Comparison of ENCODE assay signal across 10 mouse cellular contexts in the genomic region with DNA sequence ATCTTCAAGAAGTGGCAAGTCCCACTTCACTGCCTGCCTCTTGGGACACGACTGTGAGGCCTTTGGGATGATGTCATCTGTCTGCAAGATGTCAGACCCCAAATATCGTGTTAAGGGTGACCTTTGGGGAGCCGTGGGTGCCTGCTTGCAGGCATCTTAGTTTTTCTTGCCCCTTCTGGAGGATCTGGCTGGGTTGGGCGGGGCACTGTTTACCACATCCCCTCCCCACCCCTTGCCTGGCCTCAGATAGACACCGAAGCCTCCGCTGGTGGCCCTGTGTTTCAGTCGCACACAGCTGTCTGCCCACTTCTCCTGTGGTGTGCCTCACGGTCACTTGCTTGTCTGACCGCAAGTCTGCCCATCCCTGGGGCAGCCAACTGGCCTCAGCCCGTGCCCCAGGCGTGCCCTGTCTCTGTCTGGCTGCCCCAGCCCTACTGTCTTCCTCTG. TPM values are rescaled to one million over a fixed set of nuclear protein-coding genes. Genes with fewer than 3 reads are reported as not detected.
DNase-seq lines count a peak whose midpoint lies in the region; ATAC-seq and TF ChIP-seq lines count a peak whose summit lies in the region.
"Had no signal": no experiment of that assay in that cellular context is flagged by ENCODE, and none has a peak within 500 bp of the region (broad histone marks: within the 10 kb centered on the region; RNA-seq: fewer than 3 reads in every experiment).

A gene (plus strand): TSS at position 245 of the 447 bp plus-strand sequence.

- no peak for TF ChIP-seq CTCF in liver, postnatal 0 days (IDR thresholded peaks at IDR 0.05; ENCODE audit: low read depth)

- no peaks in the 10 kb centered on the region for H3K36me3 ChIP-seq in liver, postnatal 0 days (replicated peaks; ENCODE audit: insufficient read depth, low read length)
- H3K36me3 ChIP-seq in midbrain, embryonic 11.5 days (ENCODE audit: control insufficient read depth, insufficient read depth, low read length) = no peaks in the 10 kb centered on the region
- H3K36me3 ChIP-seq: embryonic facial prominence, embryonic 13.5 days had no signal

- 0 out of 2 replicates have a peak within 1 kb of the TSS, but pooled peaks have one; percentile 7 for H3K9ac ChIP-seq in liver, postnatal 0 days (replicated peaks)
- no peak within 1 kb of the TSS for H3K9ac ChIP-seq in midbrain, embryonic 11.5 days (ENCODE audit: low read length)
- H3K9ac ChIP-seq: embryonic facial prominence, embryonic 13.5 days had no signal

- intact Hi-C loops in left cerebral cortex, postnatal 10 days (cut with DNase I) = no loop called here
- intact Hi-C loops in left cerebral cortex, postnatal 4 days (cut with DNase I) = no loop called here

- H3K4me3 ChIP-seq in liver, postnatal 0 days (ENCODE audit: low read depth, low read length) = peak within 1 kb of the TSS; percentile 6; the same call in 1 of the 2 replicates
- H3K4me3 ChIP-seq in midbrain, embryonic 11.5 days (ENCODE audit: low read depth, low read length) = no peak within 1 kb of the TSS
- H3K4me3 ChIP-seq: embryonic facial prominence, embryonic 13.5 days had no signal

- peak within 1 kb of the TSS; percentile 45 for H3K4me2 ChIP-seq in liver, postnatal 0 days (ENCODE audit: low read depth, low read length)
- no peak within 1 kb of the TSS for H3K4me2 ChIP-seq in midbrain, embryonic 11.5 days
- H3K4me2 ChIP-seq: embryonic facial prominence, embryonic 13.5 days had no signal

- peak within 1 kb of the TSS; percentile 66 for H3K27ac ChIP-seq in liver, postnatal 0 days (ENCODE audit: low read depth)
- no peak within 1 kb of the TSS for H3K27ac ChIP-seq in midbrain, embryonic 11.5 days (ENCODE audit: low read depth, low read length)
- H3K27ac ChIP-seq: embryonic facial prominence, embryonic 13.5 days had no signal

- H3K4me1 ChIP-seq in liver, postnatal 0 days (ENCODE audit: insufficient read depth) = peaks cover 25% of the 10 kb centered on the region
- H3K4me1 ChIP-seq in midbrain, embryonic 11.5 days (ENCODE audit: control insufficient read depth, insufficient read depth, low read length) = no peaks in the 10 kb centered on the region
- H3K4me1 ChIP-seq: embryonic facial prominence, embryonic 13.5 days had no signal

- H3K27me3 ChIP-seq in liver, postnatal 0 days (ENCODE audit: insufficient read depth, low read length) = peaks cover 4% of the 10 kb centered on the region; the same call in 1 of the 2 replicates
- no peaks in the 10 kb centered on the region for H3K27me3 ChIP-seq in midbrain, embryonic 11.5 days (ENCODE audit: control insufficient read depth, insufficient read depth, low read length)
- H3K27me3 ChIP-seq: embryonic facial prominence, embryonic 13.5 days had no signal

- ATAC-seq in liver, postnatal 0 days = peak; percentile 26; the same call in 1 of the 2 replicates
- no peak for ATAC-seq in midbrain, embryonic 11.5 days (ENCODE audit: low FRiP score)

- 20% methylated on average over 11 of the region's 11 CpGs for whole genome bisulfite sequencing in liver, postnatal 0 days (ENCODE audit: insufficient replicate concordance)
- 74% methylated on average over 11 of the region's 11 CpGs for WGBS in midbrain, embryonic 11.5 days

- TF ChIP-seq EP300 in liver, postnatal 0 days (IDR thresholded peaks at IDR 0.05; ENCODE audit: low read depth) = no peak

- H3K9me3 ChIP-seq in liver, postnatal 0 days (ENCODE audit: low read length) = no peaks in the 10 kb centered on the region
- H3K9me3 ChIP-seq in midbrain, embryonic 11.5 days (ENCODE audit: control insufficient read depth, low read length) = no peaks in the 10 kb centered on the region
- H3K9me3 ChIP-seq: embryonic facial prominence, embryonic 13.5 days had no signal

- peak; percentile 24 to 58 for DNase-seq in left cerebral cortex, postnatal 10 days (ENCODE audit: extremely low spot score in 1 of 2, low spot score in 2 of 2)
- no peak for DNase-seq in left cerebral cortex, postnatal 4 days
- peak; percentile 75 for DNase-seq in T-cell, adult 2 months (ENCODE audit: low spot score)
- peak; percentile 56 for DNase-seq in liver, postnatal 0 days
- DNase-seq in telencephalon, adult 2 months (ENCODE audit: low read depth, low spot score) = peak; percentile 33
- no peak for DNase-seq in midbrain, embryonic 11.5 days (ENCODE audit: low spot score, missing footprints)
- no peak for DNase-seq in ovary, postnatal 14 days (ENCODE audit: low spot score)
- DNase-seq in layer of hippocampus, postnatal 10 days (ENCODE audit: low spot score in 2 of 2) = no peak
- DNase-seq: kidney, postnatal 14 days had no signal

RNA-seq across cellular contexts. Expression of the gene that starts here (rescaled TPM):
- 1 to 10 TPM in 1 of 2 experiments, under 1 TPM in 1; 0.90 to 1.0 TPM for total RNA-seq in left cerebral cortex, postnatal 10 days (2021)
- under 1 TPM; 0.54 to 0.66 TPM for total RNA-seq in left cerebral cortex, postnatal 4 days (2021)
- 0.70 TPM in 2 replicates for polyA plus RNA-seq in liver, postnatal 0 days (2015; fragmentation: Nextera tagmentation; extraction: Ambion mirVana)
- polyA plus RNA-seq in midbrain, embryonic 11.5 days (2014; fragmentation: Nextera tagmentation; extraction: Ambion mirVana) = 0.36 and 0.43 TPM in 2 replicates
- total RNA-seq in layer of hippocampus, postnatal 10 days (2021) = 1 to 10 TPM in 1 of 2 experiments, under 1 TPM in 1; 0.60 to 1.1 TPM

Comparison
In these comparisons a context has a peak if more than half of its experiments do, and no peak if none do; other contexts are left out.
1. DNase-seq: peak in left cerebral cortex, postnatal 10 days (2 of 2), T-cell, adult 2 months (single experiment) and telencephalon, adult 2 months (single experiment); none in left cerebral cortex, postnatal 4 days (single experiment), midbrain, embryonic 11.5 days (single experiment), ovary, postnatal 14 days (single experiment) and layer of hippocampus, postnatal 10 days (0 of 2).
2. Peak in DNase-seq, ATAC-seq, H3K4me3 ChIP-seq, H3K27ac ChIP-seq, H3K9ac ChIP-seq and H3K4me2 ChIP-seq in liver, postnatal 0 days; RNA of the gene not detected or under 1 TPM.